In the genomic region with DNA sequence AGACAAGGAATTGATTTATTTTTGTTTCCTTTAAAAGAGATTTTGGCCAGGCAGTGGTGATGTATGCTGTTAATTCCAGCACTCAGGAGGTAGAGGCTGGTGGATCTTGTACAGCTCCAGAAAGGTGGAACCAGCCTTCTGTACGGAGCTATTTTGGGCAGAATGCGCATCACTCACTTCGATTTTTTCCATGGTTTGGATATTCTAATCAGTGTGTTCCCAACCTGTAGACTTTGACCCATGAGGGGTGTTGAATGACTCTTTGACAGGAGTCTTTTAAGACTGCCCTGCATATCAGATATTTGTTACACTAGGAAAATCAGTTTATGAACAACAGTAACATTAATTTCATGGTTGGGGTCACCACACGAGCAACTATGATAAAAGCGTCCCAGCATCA, we compare ENCODE assay signal across 22 mouse cellular contexts. TPM values are rescaled to one million over a fixed set of nuclear protein-coding genes. Genes with fewer than 3 reads are reported as not detected.
DNase-seq lines count a peak whose midpoint lies in the region; ATAC-seq and TF ChIP-seq lines count a peak whose summit lies in the region.
"Had no signal": no experiment of that assay in that cellular context is flagged by ENCODE, and none has a peak within 500 bp of the region (broad histone marks: within the 10 kb centered on the region; RNA-seq: fewer than 3 reads in every experiment).

No protein-coding gene starts in this region.

- peaks cover 43% of the 10 kb centered on the region for H3K4me1 ChIP-seq in heart, embryonic 13.5 days
- no peaks in the 10 kb centered on the region for H3K4me1 ChIP-seq in heart, adult 2 months (ENCODE audit: control insufficient read depth, insufficient read depth, low read length)
- no peaks in the 10 kb centered on the region for H3K4me1 ChIP-seq in heart, postnatal 0 days (ENCODE audit: control insufficient read depth, insufficient read depth)
- H3K4me1 ChIP-seq in liver, postnatal 0 days (ENCODE audit: insufficient read depth), result no peaks in the 10 kb centered on the region
- H3K4me1 ChIP-seq in stomach, postnatal 0 days (replicated peaks; ENCODE audit: control insufficient read depth, insufficient read depth), result no peaks in the 10 kb centered on the region
- H3K4me1 ChIP-seq: embryonic facial prominence, embryonic 15.5 days had no signal

- peak overlapping the region; percentile 63 for H3K27ac ChIP-seq in heart, embryonic 13.5 days (replicated peaks)
- no peak overlapping the region; the same call in 1 of the 2 replicates for H3K27ac ChIP-seq in heart, adult 2 months
- H3K27ac ChIP-seq in heart, postnatal 0 days (ENCODE audit: low read depth), result peak overlapping the region; percentile 77
- H3K27ac ChIP-seq in liver, postnatal 0 days (ENCODE audit: low read depth), result no peak overlapping the region
- H3K27ac ChIP-seq in stomach, postnatal 0 days (replicated peaks), result 0 out of 2 replicates have a peak overlapping the region, but pooled peaks have one; percentile 24
- H3K27ac ChIP-seq: forebrain, embryonic 10.5 days; gastrocnemius, adult 2 months; hindbrain, embryonic 10.5 days had no signal

- ATAC-seq in heart, embryonic 13.5 days (ENCODE audit: extremely low read depth, insufficient number of reproducible peaks, low FRiP score, low TSS enrichment), result no peak
- peak; percentile 25 for ATAC-seq in heart, postnatal 0 days (ENCODE audit: insufficient read depth, low read depth)
- peak; percentile 44 for ATAC-seq in liver, postnatal 0 days
- ATAC-seq in stomach, postnatal 0 days (ENCODE audit: low FRiP score, low TSS enrichment), result no peak
- ATAC-seq: forebrain, embryonic 14.5 days; hindbrain, embryonic 16.5 days; inflammation-experienced regulatory T-cells, adult 6 months; intestine, postnatal 0 days had no signal

- H3K79me2 ChIP-seq in heart, adult 2 months (replicated peaks; ENCODE audit: control insufficient read depth, insufficient read depth, low read length), result no peaks in the 10 kb centered on the region

- no peaks in the 10 kb centered on the region for H3K9me3 ChIP-seq in heart, embryonic 13.5 days
- no peaks in the 10 kb centered on the region for H3K9me3 ChIP-seq in heart, postnatal 0 days (replicated peaks; ENCODE audit: control insufficient read depth, low read length)
- H3K9me3 ChIP-seq in liver, postnatal 0 days (ENCODE audit: low read length), result no peaks in the 10 kb centered on the region
- no peaks in the 10 kb centered on the region for H3K9me3 ChIP-seq in stomach, postnatal 0 days (ENCODE audit: control insufficient read depth, low read length)
- H3K9me3 ChIP-seq: embryonic facial prominence, embryonic 15.5 days; forebrain, embryonic 10.5 days; hindbrain, embryonic 10.5 days had no signal

- no peak for DNase-seq in heart, adult 2 months
- no peak for DNase-seq in heart, postnatal 0 days (ENCODE audit: low spot score)
- DNase-seq in heart, adult 9 months (ENCODE audit: low spot score in 2 of 2), result no peak
- no peak for DNase-seq in liver, postnatal 0 days
- DNase-seq in liver, result no peak
- no peak for DNase-seq in stomach, postnatal 0 days (ENCODE audit: low spot score)
- DNase-seq in kidney, postnatal 25 days, result no peak
- DNase-seq: adrenal gland, postnatal 10 days; cerebellum, adult 11 months; cerebellum, adult 8-10 months; embryo, embryonic 11 days; gastrocnemius, adult 2 months; gastrocnemius, postnatal 25 days had no signal

- no peak overlapping the region for H3K4me3 ChIP-seq in heart, embryonic 13.5 days
- H3K4me3 ChIP-seq in heart, adult 2 months, result no peak overlapping the region
- H3K4me3 ChIP-seq in heart, postnatal 0 days (ENCODE audit: low read depth, low read length), result no peak overlapping the region
- no peak overlapping the region for H3K4me3 ChIP-seq in liver, postnatal 0 days (ENCODE audit: low read depth, low read length)
- H3K4me3 ChIP-seq in stomach, postnatal 0 days (ENCODE audit: low read depth, low read length), result no peak overlapping the region
- H3K4me3 ChIP-seq: embryonic facial prominence, embryonic 15.5 days; erythroblast, embryonic 14.5 days; forebrain, embryonic 10.5 days; gastrocnemius, adult 2 months; hindbrain, embryonic 10.5 days had no signal

- H3K9ac ChIP-seq in heart, embryonic 13.5 days, result 0 out of 2 replicates have a peak overlapping the region, but pooled peaks have one; percentile 24
- no peak overlapping the region for H3K9ac ChIP-seq in heart, adult 2 months (ENCODE audit: low read depth, low read length)
- H3K9ac ChIP-seq in heart, postnatal 0 days (replicated peaks; ENCODE audit: low read depth, low read length), result no peak overlapping the region
- no peak overlapping the region for H3K9ac ChIP-seq in liver, postnatal 0 days (replicated peaks)
- H3K9ac ChIP-seq in stomach, postnatal 0 days (ENCODE audit: low read length), result no peak overlapping the region
- H3K9ac ChIP-seq: embryonic facial prominence, embryonic 15.5 days had no signal

- no peak for TF ChIP-seq EP300 in heart, adult 2 months (IDR thresholded peaks at IDR 0.05; ENCODE audit: insufficient read depth, low read depth, low read length)
- no peak for TF ChIP-seq EP300 in heart, postnatal 0 days (IDR thresholded peaks at IDR 0.05; ENCODE audit: low read depth)
- TF ChIP-seq EP300 in liver, postnatal 0 days (IDR thresholded peaks at IDR 0.05; ENCODE audit: low read depth), result no peak
- no peak for TF ChIP-seq EP300 in stomach, postnatal 0 days (optimal IDR thresholded peaks at IDR 0.05)

- H3K36me3 ChIP-seq in heart, embryonic 13.5 days, result peaks cover 61% of the 10 kb centered on the region
- H3K36me3 ChIP-seq in heart, adult 2 months (ENCODE audit: control insufficient read depth, insufficient read depth, low read length), result peaks cover 10% of the 10 kb centered on the region
- H3K36me3 ChIP-seq in heart, postnatal 0 days (replicated peaks; ENCODE audit: control insufficient read depth, insufficient read depth, low read length), result peaks cover 46% of the 10 kb centered on the region
- peaks cover 37% of the 10 kb centered on the region for H3K36me3 ChIP-seq in liver, postnatal 0 days (replicated peaks; ENCODE audit: insufficient read depth, low read length)
- peaks cover 16% of the 10 kb centered on the region for H3K36me3 ChIP-seq in stomach, postnatal 0 days (ENCODE audit: control insufficient read depth, insufficient read depth, low read length)

- TF ChIP-seq CTCF in heart, adult 2 months (IDR thresholded peaks at IDR 0.05), result no peak
- TF ChIP-seq CTCF in heart, postnatal 0 days (IDR thresholded peaks at IDR 0.05; ENCODE audit: low read depth), result no peak
- no peak for TF ChIP-seq CTCF in liver, postnatal 0 days (IDR thresholded peaks at IDR 0.05; ENCODE audit: low read depth)
- TF ChIP-seq CTCF in stomach, postnatal 0 days (IDR thresholded peaks at IDR 0.05; ENCODE audit: low read depth), result no peak

- no peak overlapping the region for H3K4me2 ChIP-seq in heart, embryonic 13.5 days
- no peak overlapping the region for H3K4me2 ChIP-seq in heart, postnatal 0 days (ENCODE audit: low read depth, low read length)
- H3K4me2 ChIP-seq in liver, postnatal 0 days (ENCODE audit: low read depth, low read length), result no peak overlapping the region
- H3K4me2 ChIP-seq in stomach, postnatal 0 days (replicated peaks; ENCODE audit: low read depth), result no peak overlapping the region
- H3K4me2 ChIP-seq: embryonic facial prominence, embryonic 15.5 days had no signal

- intact Hi-C loops in heart, adult 2 months (cut with DNase I), result loop anchor here (5.0 kb wide), 1 partner anchor 49 kb away; no protein-coding TSS in a partner anchor

- no peaks in the 10 kb centered on the region for H3K27me3 ChIP-seq in heart, embryonic 13.5 days (replicated peaks)
- no peaks in the 10 kb centered on the region for H3K27me3 ChIP-seq in heart, adult 2 months (ENCODE audit: control insufficient read depth, insufficient read depth, low read length)
- no peaks in the 10 kb centered on the region for H3K27me3 ChIP-seq in heart, postnatal 0 days (ENCODE audit: control insufficient read depth, insufficient read depth, low read length)
- H3K27me3 ChIP-seq in liver, postnatal 0 days (ENCODE audit: insufficient read depth, low read length), result no peaks in the 10 kb centered on the region
- H3K27me3 ChIP-seq in stomach, postnatal 0 days (ENCODE audit: control insufficient read depth, insufficient read depth, low read length), result no peaks in the 10 kb centered on the region
- H3K27me3 ChIP-seq: embryonic facial prominence, embryonic 15.5 days had no signal

- no peak for TF ChIP-seq POLR2A in heart, adult 2 months (IDR thresholded peaks at IDR 0.05; ENCODE audit: insufficient read depth, low read depth, low read length)

- 70% methylated on average over 5 of the region's 5 CpGs for WGBS in heart, embryonic 13.5 days
- 58% methylated on average over 5 of the region's 5 CpGs for WGBS in heart, adult 2 months
- 54% methylated on average over 5 of the region's 5 CpGs for WGBS in heart, postnatal 0 days
- WGBS in liver, postnatal 0 days (ENCODE audit: insufficient replicate concordance), result 72% methylated on average over 5 of the region's 5 CpGs
- WGBS in stomach, postnatal 0 days, result 74% methylated on average over 5 of the region's 5 CpGs

RNA-seq across cellular contexts. Expression of a gene that starts 29.8 kb away (rescaled TPM):
- 35.5 and 36.4 TPM in 2 replicates for polyA plus RNA-seq in heart, embryonic 13.5 days (2015; fragmentation: Nextera tagmentation; extraction: Ambion mirVana)
- 10 to 100 TPM; 25.9 to 27.1 TPM for total RNA-seq in heart, adult 2 months (2021)
- 23.2 and 25.4 TPM in 2 replicates for polyA plus RNA-seq in heart, adult 2 months (2012; rRNA removed)
- 30.1 and 38.9 TPM in 2 replicates for total RNA-seq in heart, postnatal 0 days (2014; rRNA removed; ENCODE audit: low replicate concordance)
- polyA plus RNA-seq in heart, postnatal 0 days (2015; fragmentation: Nextera tagmentation; extraction: Ambion mirVana), result 33.1 and 36.9 TPM in 2 replicates
- polyA plus RNA-seq in liver, postnatal 0 days (2015; fragmentation: Nextera tagmentation; extraction: Ambion mirVana), result 11.0 and 11.8 TPM in 2 replicates
- polyA plus RNA-seq in stomach, postnatal 0 days (2015; fragmentation: Nextera tagmentation; extraction: Ambion mirVana), result 20.7 and 21.7 TPM in 2 replicates

RNA-seq across cellular contexts. Expression of a gene that starts 50.7 kb away (rescaled TPM):
- polyA plus RNA-seq in heart, embryonic 13.5 days (2015; fragmentation: Nextera tagmentation; extraction: Ambion mirVana), result 221 and 227 TPM in 2 replicates
- total RNA-seq in heart, adult 2 months (2021), result over 10,000 TPM; 11,796 to 13,259 TPM
- polyA plus RNA-seq in heart, adult 2 months (2012; rRNA removed), result 3,546 and 6,285 TPM in 2 replicates
- 2,277 and 2,295 TPM in 2 replicates for total RNA-seq in heart, postnatal 0 days (2014; rRNA removed; ENCODE audit: low replicate concordance)
- 706 and 785 TPM in 2 replicates for polyA plus RNA-seq in heart, postnatal 0 days (2015; fragmentation: Nextera tagmentation; extraction: Ambion mirVana)
- polyA plus RNA-seq in liver, postnatal 0 days (2015; fragmentation: Nextera tagmentation; extraction: Ambion mirVana), result 13.5 and 14.8 TPM in 2 replicates
- polyA plus RNA-seq in stomach, postnatal 0 days (2015; fragmentation: Nextera tagmentation; extraction: Ambion mirVana), result 24.0 and 27.0 TPM in 2 replicates

RNA-seq across cellular contexts. Expression of a gene that starts 59.6 kb away (rescaled TPM):
- 99.1 and 114 TPM in 2 replicates for polyA plus RNA-seq in heart, embryonic 13.5 days (2015; fragmentation: Nextera tagmentation; extraction: Ambion mirVana)
- total RNA-seq in heart, adult 2 months (2021), result 10 to 100 TPM; 91.5 to 98.7 TPM
- polyA plus RNA-seq in heart, adult 2 months (2012; rRNA removed), result 89.6 and 97.1 TPM in 2 replicates
- 157 and 179 TPM in 2 replicates for total RNA-seq in heart, postnatal 0 days (2014; rRNA removed; ENCODE audit: low replicate concordance)
- 97.2 and 106 TPM in 2 replicates for polyA plus RNA-seq in heart, postnatal 0 days (2015; fragmentation: Nextera tagmentation; extraction: Ambion mirVana)
- polyA plus RNA-seq in liver, postnatal 0 days (2015; fragmentation: Nextera tagmentation; extraction: Ambion mirVana), result 79.7 and 86.6 TPM in 2 replicates
- polyA plus RNA-seq in stomach, postnatal 0 days (2015; fragmentation: Nextera tagmentation; extraction: Ambion mirVana), result 147 TPM in 2 replicates

Comparison
In these comparisons a context has a peak if more than half of its experiments do, and no peak if none do; other contexts are left out.
1. ATAC-seq: peak in heart, postnatal 0 days (single experiment) and liver, postnatal 0 days (single experiment); none in heart, embryonic 13.5 days (single experiment) and stomach, postnatal 0 days (single experiment).
2. H3K27ac ChIP-seq: peak in heart, embryonic 13.5 days (single experiment), heart, postnatal 0 days (single experiment) and stomach, postnatal 0 days (single experiment); none in heart, adult 2 months (single experiment) and liver, postnatal 0 days (single experiment).